Mouse (Mus musculus) liver, embryonic 13.5 days (tissue): Measurements from ENCODE around the gene Cnnm3. TPM values are rescaled to one million over a fixed set of nuclear protein-coding genes. Genes with fewer than 3 reads are reported as not detected.

ENCODE experiments used
- microRNA-seq: library from miRNA; unstranded; fragments of <30 nt; microRNA quantifications from one replicate; pipeline ENCODE4, GENCODE M21; 2016
- polyA plus RNA-seq: library from polyadenylated mRNA; unstranded; fragments of >200 nt; fragmentation: Nextera tagmentation; extraction: Ambion mirVana; gene quantifications from 2 replicates; pipeline ENCODE4 v1.2.1, GENCODE M21; 2015

The Cnnm3 gene
- polyA plus RNA-seq, 1 experiment from 2014 or later, result 0.98 TPM

Small RNAs within 50 kb of the gene (microRNA-seq; reads per million reads assigned to microRNA genes)
- not detected for gene Gm47280

Other genes starting within 250 kb of the Cnnm3 start
- 2.4 and 2.8 TPM in 2 replicates for gene Neurl3, start 237.2 kb upstream of the Cnnm3 start, polyA plus RNA-seq
- gene Arid5a, start 204.1 kb upstream of the Cnnm3 start, polyA plus RNA-seq, result 2.1 and 2.2 TPM in 2 replicates
- gene Kansl3, start 142.7 kb upstream of the Cnnm3 start, polyA plus RNA-seq, result 10.9 and 12.2 TPM in 2 replicates
- gene Fer1l5, start 139.6 kb upstream of the Cnnm3 start, polyA plus RNA-seq, result 0.23 TPM in 2 replicates
- gene Lman2l, start 66.6 kb upstream of the Cnnm3 start, polyA plus RNA-seq, result 13.2 and 16.3 TPM in 2 replicates
- 3.2 and 3.5 TPM in 2 replicates for gene Cnnm4, start 40.2 kb upstream of the Cnnm3 start, polyA plus RNA-seq
- 2.4 and 2.5 TPM in 2 replicates for gene Ankrd23, start 25.0 kb downstream of the Cnnm3 start, polyA plus RNA-seq
- 0.14 TPM in 1 of 2 replicates, not detected in the other for gene Gm42417, start 27.6 kb downstream of the Cnnm3 start, polyA plus RNA-seq
- 7.2 and 7.4 TPM in 2 replicates for gene Ankrd39, start 35.6 kb downstream of the Cnnm3 start, polyA plus RNA-seq
- 1.8 and 1.9 TPM in 2 replicates for gene Sema4c, start 46.5 kb downstream of the Cnnm3 start, polyA plus RNA-seq
- gene Fam178b, start 171.3 kb downstream of the Cnnm3 start, polyA plus RNA-seq, result 0.15 and 0.17 TPM in 2 replicates
- 499 and 526 TPM in 2 replicates for gene Cox5b, start 179.6 kb downstream of the Cnnm3 start, polyA plus RNA-seq
- not detected in 2 replicates for gene 4933424G06Rik, start 198.3 kb downstream of the Cnnm3 start, polyA plus RNA-seq
- 34.3 and 37.8 TPM in 2 replicates for gene Actr1b, start 202.6 kb downstream of the Cnnm3 start, polyA plus RNA-seq
- not detected in 2 replicates for gene Zap70, start 249.9 kb downstream of the Cnnm3 start, polyA plus RNA-seq